Mouse (Mus musculus): ENCODE results near the gene Bcam. TPM values are rescaled to one million over a fixed set of nuclear protein-coding genes. Genes with fewer than 3 reads are reported as not detected.

Gene Bcam
- total and polyA plus RNA-seq, 3 experiments, result 3.0 to 10.9 (median 4.8) TPM

DNA sequence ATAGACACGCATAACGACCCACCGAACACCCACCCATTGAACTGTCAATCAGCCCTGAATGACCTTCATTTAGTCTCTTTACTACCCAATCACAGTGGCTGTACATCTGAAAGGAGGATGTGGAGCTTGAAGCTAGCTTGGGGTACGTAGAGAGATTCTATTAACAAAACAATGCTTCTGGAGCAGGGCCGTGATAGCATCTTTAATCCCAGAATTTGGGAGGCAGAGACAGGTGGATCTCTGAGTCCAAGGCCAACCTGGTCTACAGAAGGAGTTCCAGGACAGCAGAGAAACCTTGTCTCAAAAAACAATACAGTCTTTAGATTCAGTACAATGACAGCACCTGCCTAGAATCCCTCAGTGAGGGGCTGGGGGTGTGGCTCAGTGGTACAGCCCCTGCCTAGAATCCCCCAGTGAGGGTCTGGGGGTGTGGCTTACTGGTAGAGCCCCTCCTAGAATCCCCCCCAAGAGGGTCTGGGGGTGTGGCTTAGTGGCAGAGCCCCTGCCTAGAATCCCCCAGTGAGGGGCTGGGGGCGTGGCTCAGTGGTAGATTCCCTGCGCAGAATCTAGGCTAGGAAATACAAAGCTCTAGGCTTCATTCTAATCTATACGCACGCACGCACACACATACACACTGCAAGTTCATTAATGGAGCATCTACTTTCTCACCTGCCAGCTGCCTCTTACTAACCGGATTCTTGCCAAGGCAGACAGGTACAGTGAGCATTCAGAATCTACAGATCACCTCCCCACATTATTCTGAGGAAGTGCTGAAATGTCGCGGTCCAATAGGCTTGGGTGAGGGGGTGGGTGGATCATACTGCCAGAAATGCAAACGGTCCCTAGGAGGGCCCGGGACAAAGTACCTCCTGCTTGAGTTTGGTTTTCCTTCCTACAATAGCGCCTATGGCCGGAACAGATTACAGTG, 44.7 kb upstream of the Bcam start:
- in situ Hi-C loops (cut with MboI; ENCODE audit: low pct_ligation_motif_present, low pct_unique_long_range_greater_than_20kb, low sequenced_read_pairs), result no loop called here
- dilution Hi-C loops (cut with MboI; ENCODE audit: extremely low pct_ligation_motif_present, extremely low pct_unique_long_range_greater_than_20kb, low sequenced_read_pairs), result no loop called here
- peaks cover 2% of the 10 kb centered on the region for H3K9me3 ChIP-seq (replicated peaks; ENCODE audit: low read length)
- peaks cover 43 to 68% of the 10 kb centered on the region in 2 experiments for H3K4me1 ChIP-seq (ENCODE audit: control insufficient read depth in 1 of 2, insufficient read depth in 2 of 2)
- peak overlapping the region; percentile 48 to 64 (median 53) for H3K4me3 ChIP-seq (replicated peaks in 1 of 3; ENCODE audit: low read depth in 2 of 3, low read length in 2 of 3, poor library complexity in 1 of 3)
- peak overlapping the region; percentile 64 for H3K4me2 ChIP-seq (ENCODE audit: insufficient read depth, low read depth, poor library complexity, severe bottlenecking)
- TF ChIP-seq UBTF (IDR thresholded peaks at IDR 0.05; ENCODE audit: low read depth, low read length) (no peak), BHLHE40 (IDR thresholded peaks at IDR 0.05; ENCODE audit: low read depth, low read length) (0 out of 2 replicates have a peak, but pooled peaks have one; percentile 4), MXI1 (IDR thresholded peaks at IDR 0.05; ENCODE audit: low read depth, low read length) (no peak), TBP (conservative IDR thresholded peaks at IDR 0.05; ENCODE audit: low read depth, low read length) (0 out of 2 replicates have a peak, but pooled peaks have one; percentile 12), RAD21 (IDR thresholded peaks at IDR 0.05; ENCODE audit: low read depth, low read length) (no peak)
- H3K27me3 ChIP-seq (replicated peaks), result no peaks in the 10 kb centered on the region
- H3K79me2 ChIP-seq (replicated peaks; ENCODE audit: control insufficient read depth, extremely low read depth, insufficient read depth, poor library complexity, severe bottlenecking), result peaks cover 22% of the 10 kb centered on the region
- peak overlapping the region; percentile 54 for H3K9ac ChIP-seq (ENCODE audit: insufficient read depth, low read depth)
- DNase-seq (ENCODE audit: extremely low read depth), result no peak
- H3K36me3 ChIP-seq (replicated peaks in 1 of 2; ENCODE audit: control insufficient read depth in 1 of 2, insufficient read depth in 1 of 2, low read length in 1 of 2), result peaks cover 54 to 73% of the 10 kb centered on the region in 2 experiments
- peak overlapping the region; percentile 90 for H3K27ac ChIP-seq (ENCODE audit: insufficient read depth, low read depth)

DNA sequence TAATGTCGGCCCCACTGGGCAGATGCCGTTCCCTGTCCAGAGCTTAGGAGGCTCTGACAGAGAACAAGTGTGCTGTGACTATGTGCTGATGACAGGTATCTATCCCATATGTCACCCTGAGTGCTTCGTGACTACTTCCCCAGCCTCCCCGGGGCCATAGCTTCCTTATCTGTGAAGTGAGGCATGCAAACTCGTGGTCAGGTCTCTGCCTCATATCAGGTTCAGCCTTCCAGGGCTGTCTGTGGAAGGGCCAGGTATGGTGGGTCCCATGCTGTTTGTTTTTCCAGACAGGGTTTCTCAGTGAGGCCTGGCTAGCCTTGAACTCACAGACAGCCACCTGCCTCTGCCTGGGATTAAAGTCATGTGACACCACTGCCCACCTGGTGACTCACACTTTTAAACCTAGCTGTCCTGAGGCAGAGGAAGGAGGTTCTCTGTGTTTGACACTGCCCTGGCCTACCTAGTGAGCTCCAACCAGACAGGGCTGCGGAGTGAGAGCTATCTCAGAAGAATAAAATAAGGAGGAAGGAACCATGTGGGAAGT, 42.8 kb upstream of the Bcam start:
- Histone ChIP-seq H3K79me2 (replicated peaks; ENCODE audit: control insufficient read depth, extremely low read depth, insufficient read depth, poor library complexity, severe bottlenecking) (peaks cover 6% of the 10 kb centered on the region; the same call in 1 of the 2 replicates), H3K9ac (ENCODE audit: insufficient read depth, low read depth) (no peak overlapping the region), H3K27me3 (replicated peaks) (no peaks in the 10 kb centered on the region), H3K4me3 (replicated peaks in 1 of 3; ENCODE audit: low read depth in 2 of 3, low read length in 2 of 3, poor library complexity in 1 of 3) (no peak overlapping the region), H3K36me3 (replicated peaks in 1 of 2; ENCODE audit: control insufficient read depth in 1 of 2, insufficient read depth in 1 of 2, low read length in 1 of 2) (peaks cover 60 to 74% of the 10 kb centered on the region in 2 experiments), H3K4me2 (ENCODE audit: insufficient read depth, low read depth, poor library complexity, severe bottlenecking) (no peak overlapping the region), H3K9me3 (replicated peaks; ENCODE audit: low read length) (no peaks in the 10 kb centered on the region), H3K27ac (ENCODE audit: insufficient read depth, low read depth) (peak overlapping the region; percentile 33; the same call in 1 of the 2 replicates), H3K4me1 (ENCODE audit: control insufficient read depth in 1 of 2, insufficient read depth in 2 of 2) (peaks cover 35 to 57% of the 10 kb centered on the region in 2 experiments)
- no peak for DNase-seq (ENCODE audit: extremely low read depth)
- in situ Hi-C loops (cut with MboI; ENCODE audit: low pct_ligation_motif_present, low pct_unique_long_range_greater_than_20kb, low sequenced_read_pairs) (no loop called here), dilution Hi-C loops (cut with MboI; ENCODE audit: extremely low pct_ligation_motif_present, extremely low pct_unique_long_range_greater_than_20kb, low sequenced_read_pairs) (no loop called here)
- TF ChIP-seq USF1 (IDR thresholded peaks at IDR 0.05; ENCODE audit: low read depth, low read length) (peak; percentile 33), ZMIZ1 (IDR thresholded peaks at IDR 0.05; ENCODE audit: low read depth, low read length) (no peak), ETS1 (conservative IDR thresholded peaks at IDR 0.05; ENCODE audit: low read depth, low read length) (0 out of 2 replicates have a peak, but pooled peaks have one; percentile 27), BHLHE40 (IDR thresholded peaks at IDR 0.05; ENCODE audit: low read depth, low read length) (peak; percentile 52), MAX (IDR thresholded peaks at IDR 0.05; ENCODE audit: low read length) (0 out of 2 replicates have a peak, but pooled peaks have one; percentile 37)

DNA sequence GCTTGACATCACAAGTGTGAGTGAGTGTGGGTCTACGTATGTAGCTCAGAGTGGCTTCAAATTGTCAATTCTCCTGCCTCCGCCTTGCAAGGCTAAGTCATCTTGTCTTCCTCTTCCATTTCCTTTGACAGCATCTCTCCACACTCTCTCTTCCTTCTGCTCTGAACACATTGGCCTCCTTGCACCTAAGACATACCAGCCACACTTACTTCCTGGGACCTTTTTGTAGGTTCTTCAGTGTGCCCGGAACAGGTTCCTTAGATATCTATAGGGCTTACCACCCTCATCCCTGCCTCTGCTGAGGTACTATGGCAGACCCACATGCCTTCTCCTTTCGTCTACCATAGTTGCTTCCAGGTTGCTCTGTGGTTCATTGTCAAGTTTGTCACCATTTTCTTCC, 42.3 kb upstream of the Bcam start:
- dilution Hi-C loops (cut with MboI; ENCODE audit: extremely low pct_ligation_motif_present, extremely low pct_unique_long_range_greater_than_20kb, low sequenced_read_pairs) (no loop called here), in situ Hi-C loops (cut with MboI; ENCODE audit: low pct_ligation_motif_present, low pct_unique_long_range_greater_than_20kb, low sequenced_read_pairs) (no loop called here)
- Histone ChIP-seq H3K36me3 (replicated peaks in 1 of 2; ENCODE audit: control insufficient read depth in 1 of 2, insufficient read depth in 1 of 2, low read length in 1 of 2) (peaks cover 61 to 74% of the 10 kb centered on the region in 2 experiments), H3K27me3 (replicated peaks) (no peaks in the 10 kb centered on the region), H3K4me3 (replicated peaks in 1 of 3; ENCODE audit: low read depth in 2 of 3, low read length in 2 of 3, poor library complexity in 1 of 3) (no peak overlapping the region), H3K4me1 (ENCODE audit: control insufficient read depth in 1 of 2, insufficient read depth in 2 of 2) (peaks cover 31 to 52% of the 10 kb centered on the region in 2 experiments), H3K9ac (ENCODE audit: insufficient read depth, low read depth) (no peak overlapping the region), H3K9me3 (replicated peaks; ENCODE audit: low read length) (no peaks in the 10 kb centered on the region), H3K27ac (ENCODE audit: insufficient read depth, low read depth) (peak overlapping the region; percentile 33; the same call in 1 of the 2 replicates), H3K4me2 (ENCODE audit: insufficient read depth, low read depth, poor library complexity, severe bottlenecking) (no peak overlapping the region), H3K79me2 (replicated peaks; ENCODE audit: control insufficient read depth, extremely low read depth, insufficient read depth, poor library complexity, severe bottlenecking) (peaks cover 6% of the 10 kb centered on the region; the same call in 1 of the 2 replicates)
- DNase-seq (ENCODE audit: extremely low read depth), result no peak
- TF ChIP-seq TBP (conservative IDR thresholded peaks at IDR 0.05; ENCODE audit: low read depth, low read length), result no peak
- no peak for TF ChIP-seq MYC (IDR thresholded peaks at IDR 0.05; ENCODE audit: low read depth, low read length)
- no peak for TF ChIP-seq JUN (IDR thresholded peaks at IDR 0.05; ENCODE audit: insufficient read depth, low read depth, low read length)
- no peak for TF ChIP-seq IRF4 (IDR thresholded peaks at IDR 0.05; ENCODE audit: low read depth, low read length)
- no peak for TF ChIP-seq NELFE (IDR thresholded peaks at IDR 0.05; ENCODE audit: low read depth, low read length)
- no peak for TF ChIP-seq USF2 (conservative IDR thresholded peaks at IDR 0.05; ENCODE audit: low read depth, low read length)
- no peak for TF ChIP-seq POLR2AphosphoS2 (IDR thresholded peaks at IDR 0.05; ENCODE audit: low read depth, low read length)

Data from CH12.LX (cell line).